Mouse (Mus musculus): Measurements from ENCODE around the gene Osr1.

Osr1 gene

DNA sequence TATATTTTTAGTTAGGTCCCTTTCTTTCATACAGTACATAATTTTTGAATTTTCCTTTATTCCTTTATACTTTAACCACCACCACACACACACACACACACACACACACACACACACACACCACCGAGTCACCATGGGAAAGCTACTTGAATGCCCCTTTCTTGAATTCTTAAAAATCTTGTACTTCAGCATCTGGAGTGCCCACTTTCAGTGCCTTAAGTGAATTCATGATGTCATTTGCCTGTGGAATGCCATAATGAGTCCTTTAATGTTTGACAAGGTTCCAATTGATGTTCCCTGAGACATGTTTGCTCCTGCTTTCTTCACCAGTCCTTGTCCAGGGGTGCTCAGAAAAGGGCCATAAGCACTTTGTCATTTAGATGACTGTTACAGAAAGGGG lies 17.8 kb downstream of the Osr1 start:
- CTCF ChIA-PET, result no interaction called here

DNA sequence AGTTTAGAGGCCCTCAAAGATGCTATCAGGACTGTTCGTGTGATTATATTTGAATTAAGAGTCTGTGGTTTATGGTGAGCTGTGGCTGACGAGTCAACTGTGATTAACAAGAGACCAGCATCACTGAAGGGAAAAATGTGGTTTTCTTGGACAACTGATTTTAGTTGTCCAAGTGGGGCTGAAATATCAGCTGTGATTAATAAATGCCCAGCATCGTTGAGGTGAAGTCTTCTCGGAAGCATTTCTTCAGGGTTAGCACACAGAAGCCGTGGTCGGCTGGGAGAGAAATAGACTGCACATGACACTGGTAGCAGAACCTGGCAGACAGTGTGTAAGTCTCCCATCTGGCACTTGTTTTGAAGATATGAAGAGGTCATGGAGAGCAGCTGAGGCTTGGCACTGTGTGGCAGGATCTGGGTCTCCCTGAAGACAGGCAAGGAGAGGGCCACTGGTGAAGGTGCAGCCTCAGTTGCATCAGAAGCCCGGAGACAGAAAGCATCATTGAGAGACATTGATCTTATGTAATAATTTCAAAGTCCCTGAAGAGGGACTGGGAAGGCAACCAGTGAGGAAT lies 19.7 kb downstream of the Osr1 start:
- CTCF ChIA-PET, result no interaction called here

DNA sequence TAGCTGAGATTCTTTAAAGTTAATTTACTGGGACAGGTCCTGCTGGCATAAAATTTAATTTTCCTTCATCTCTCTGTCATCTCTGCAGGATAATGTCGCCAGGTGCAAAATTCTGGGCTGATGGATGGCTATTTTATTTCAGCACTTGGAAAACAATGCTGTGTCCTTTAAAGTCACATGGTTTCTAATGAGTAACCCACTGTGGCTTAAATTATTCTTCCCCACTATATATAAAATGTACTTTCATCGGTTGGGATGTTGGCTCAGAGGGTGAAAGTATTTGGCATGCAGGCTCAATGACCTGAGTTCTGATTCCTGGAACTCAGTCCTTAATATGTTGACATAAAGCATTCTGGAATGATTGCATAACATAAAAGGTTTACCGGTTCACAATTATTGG lies 21.2 kb downstream of the Osr1 start:
- CTCF ChIA-PET, result no interaction called here

DNA sequence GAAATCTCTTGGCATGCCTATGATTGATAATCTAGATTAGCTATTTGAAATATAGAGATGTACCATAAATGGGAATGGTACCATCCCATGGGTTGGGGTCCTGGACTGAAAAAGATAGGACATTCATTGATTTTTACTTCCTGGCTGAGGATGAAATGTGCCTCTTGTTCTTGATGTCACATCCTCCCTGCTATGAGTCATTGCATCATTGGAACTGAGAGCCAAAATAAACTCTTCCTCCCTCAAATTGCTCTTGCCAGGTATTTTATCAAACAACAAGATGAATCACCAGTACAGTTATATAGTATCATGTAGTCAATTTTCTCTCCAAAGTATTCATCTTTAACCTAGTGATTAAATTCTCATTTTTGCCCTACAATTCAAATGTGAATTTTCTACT lies 28.3 kb downstream of the Osr1 start:
- CTCF ChIA-PET, result no interaction called here
